Mouse (Mus musculus) embryo, embryonic 11.5 days (tissue): ENCODE measurements around the gene Hoxc6.

ENCODE experiments used
- DNase-seq: peaks from one replicate; pipeline ENCODE4 v3.0.0-alpha.2; 2012; ENCODE audit warnings: low read depth, low spot score

The Hoxc6 gene

DNA sequence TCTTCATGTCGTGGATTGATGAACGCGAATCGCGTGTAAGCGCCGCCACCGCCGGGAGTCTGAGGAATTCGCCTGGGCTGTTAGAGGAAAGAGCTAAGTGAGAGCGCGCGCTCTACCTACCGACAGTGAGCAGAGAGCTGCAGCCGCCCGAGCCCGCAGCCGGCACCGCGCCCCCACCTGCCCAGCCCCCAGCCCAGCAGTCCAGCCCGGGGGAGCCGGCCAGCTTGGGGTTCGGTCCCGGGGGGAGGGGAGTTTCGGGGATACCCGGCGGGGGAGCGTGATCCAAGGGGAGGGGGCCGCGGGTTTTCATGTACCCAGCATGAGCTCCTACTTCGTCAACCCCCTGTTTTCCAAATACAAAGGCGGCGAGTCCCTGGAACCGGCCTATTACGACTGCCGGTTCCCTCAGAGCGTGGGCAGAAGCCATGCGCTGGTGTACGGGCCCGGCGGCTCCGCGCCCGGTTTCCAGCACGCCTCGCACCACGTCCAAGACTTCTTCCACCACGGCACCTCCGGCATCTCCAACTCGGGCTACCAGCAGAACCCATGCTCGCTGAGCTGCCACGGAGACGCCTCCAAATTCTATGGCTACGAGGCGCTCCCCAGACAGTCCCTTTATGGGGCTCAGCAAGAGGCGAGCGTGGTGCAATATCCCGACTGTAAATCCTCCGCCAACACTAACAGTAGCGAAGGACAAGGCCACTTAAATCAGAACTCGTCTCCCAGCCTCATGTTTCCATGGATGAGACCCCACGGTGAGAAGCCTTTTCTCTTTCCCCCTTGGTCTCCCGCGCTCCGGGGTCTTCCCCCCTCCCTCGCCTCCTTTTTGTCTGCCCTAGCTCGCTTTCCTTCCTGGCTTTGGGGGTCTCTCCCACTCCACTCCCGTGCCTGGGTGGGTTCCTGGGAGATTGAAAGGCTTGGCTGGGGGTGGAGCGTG lies 7.3 kb upstream of the Hoxc6 start, which contains the start of gene Hoxc8:
Gene Hoxc8 (plus strand): TSS at position 147 of the 937 bp plus-strand sequence.
- DNase-seq, result no peak

DNA sequence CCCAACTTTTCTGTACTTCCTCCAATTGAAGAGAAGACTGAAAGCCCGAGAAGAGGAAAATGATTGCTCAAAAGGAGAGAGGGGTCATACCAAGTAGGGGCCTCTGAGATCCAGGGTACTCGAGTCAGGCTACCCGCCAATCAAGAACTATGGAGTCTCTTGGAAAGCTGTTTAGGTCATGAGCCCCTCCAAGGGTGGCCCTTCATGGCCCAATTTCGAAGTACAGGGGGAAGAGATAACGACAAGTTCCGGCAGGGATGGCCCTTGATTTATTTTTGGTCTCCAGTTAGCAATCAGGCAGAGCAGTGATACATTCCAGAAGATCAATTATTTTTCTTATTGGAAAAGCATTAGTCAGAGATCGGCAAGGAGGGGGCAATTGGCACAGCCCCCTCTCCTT lies 6.3 kb upstream of the Hoxc6 start:
- DNase-seq, result no peak

- DNase-seq, result no peak
These were observed 5.9 kb upstream of the Hoxc6 start for GRCm38 (mm10) chr15:102992206-102992605.

GRCm38 (mm10) chr15:102992863-102993262 lies 5.2 kb upstream of the Hoxc6 start:
- DNase-seq, result no peak

DNA sequence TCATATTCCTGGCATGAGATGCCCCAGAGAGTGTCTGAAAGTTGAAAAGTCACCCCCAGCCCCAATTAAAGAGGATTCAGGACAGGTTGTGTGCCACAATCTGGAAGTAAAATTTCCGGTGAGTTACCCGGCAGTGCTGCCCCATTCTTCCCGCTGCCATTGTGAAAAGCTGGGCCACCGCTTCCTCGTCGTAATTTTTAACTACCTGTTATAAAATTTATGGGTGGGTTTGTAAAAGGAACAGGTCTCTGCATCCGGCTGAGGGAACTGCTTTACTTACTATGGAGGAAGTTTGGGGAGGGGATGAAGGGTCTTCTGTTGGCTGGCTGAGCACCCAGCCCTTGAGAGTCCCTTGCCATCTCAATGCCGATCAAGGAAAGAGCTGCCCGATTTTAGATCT lies 1.5 kb upstream of the Hoxc6 start:
- DNase-seq, result no peak

DNA sequence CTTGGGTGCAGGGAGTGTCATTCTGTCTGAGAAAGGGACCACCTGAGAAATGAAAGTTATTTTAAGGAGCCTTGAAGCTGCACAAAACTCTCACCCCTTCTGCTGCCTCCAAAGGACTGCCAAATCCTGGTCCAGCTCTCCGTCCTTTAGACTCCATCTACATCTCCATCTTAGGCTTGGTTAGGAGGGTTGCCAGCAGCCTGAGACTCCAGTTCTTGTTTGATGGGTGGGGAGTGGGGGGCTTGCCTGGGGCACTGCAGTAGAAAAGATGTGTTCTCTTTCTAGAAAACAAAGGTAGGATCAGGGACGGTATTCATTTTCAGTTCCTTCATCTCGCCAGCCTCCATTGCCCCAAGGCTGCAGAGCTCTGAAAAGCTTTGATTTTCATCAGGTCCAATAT lies 626 bp upstream of the Hoxc6 start:
- DNase-seq, result no peak

GRCm38 (mm10) chr15:102998608-102999182 lies 638 bp downstream of the Hoxc6 start:
- no peak for DNase-seq

DNA sequence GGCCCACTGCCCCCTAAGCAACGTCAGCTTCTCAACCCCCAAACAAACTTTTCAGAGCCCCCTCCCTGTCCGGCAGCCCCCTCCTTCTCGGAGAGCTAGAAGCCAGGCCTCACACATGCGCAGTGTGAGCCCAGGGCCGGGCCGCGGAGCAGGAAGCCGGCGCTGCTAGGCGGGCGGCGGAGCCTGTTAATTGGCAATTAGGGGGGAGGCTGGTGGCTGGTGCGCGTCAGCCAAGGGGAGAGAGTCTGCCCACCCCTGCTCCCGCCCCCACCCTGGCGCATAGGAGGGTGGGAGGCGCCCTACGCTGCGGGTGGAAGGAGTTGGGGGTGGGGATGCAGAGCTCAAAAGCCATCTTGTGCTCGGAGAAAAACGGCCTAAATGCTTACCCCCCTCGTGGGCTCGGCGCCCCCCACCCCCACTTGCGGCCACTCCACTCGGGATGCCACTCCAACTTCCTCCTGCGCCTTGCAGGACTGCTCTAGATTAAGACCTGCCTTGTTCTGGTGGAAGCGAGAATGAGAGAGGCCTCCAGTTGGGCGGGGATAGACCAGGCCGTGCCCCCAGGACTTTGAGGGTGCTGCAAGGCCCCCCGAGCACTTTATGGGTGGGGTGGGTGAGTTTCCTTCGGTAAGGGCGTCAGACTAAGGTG lies 1.2 kb downstream of the Hoxc6 start:
- DNase-seq, result peak; percentile 75

DNA sequence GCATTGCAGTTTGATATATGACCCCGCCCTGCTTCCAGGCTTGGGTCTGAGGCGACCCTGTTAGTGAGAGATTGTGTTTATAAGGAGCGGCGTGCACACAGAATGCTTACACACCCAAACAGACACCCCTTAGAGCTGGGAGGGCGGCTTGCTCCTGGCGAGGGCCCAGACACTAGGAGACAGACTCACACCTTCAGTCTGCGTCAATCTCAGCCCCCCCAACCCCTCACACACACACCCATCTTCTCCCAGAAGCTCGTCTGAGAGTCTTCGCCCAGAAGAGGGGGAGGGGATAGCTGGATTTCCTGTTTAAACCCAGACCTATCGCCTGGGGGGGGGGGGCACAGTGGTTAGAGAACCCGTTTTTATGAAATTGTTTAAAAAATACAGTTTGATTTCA lies 1.9 kb downstream of the Hoxc6 start:
- DNase-seq, result no peak

- no peak for DNase-seq
These were observed 2.4 kb downstream of the Hoxc6 start for GRCm38 (mm10) chr15:103000501-103000901.

- DNase-seq, result no peak
These were observed 3.3 kb downstream of the Hoxc6 start for GRCm38 (mm10) chr15:103001370-103001769.

DNA sequence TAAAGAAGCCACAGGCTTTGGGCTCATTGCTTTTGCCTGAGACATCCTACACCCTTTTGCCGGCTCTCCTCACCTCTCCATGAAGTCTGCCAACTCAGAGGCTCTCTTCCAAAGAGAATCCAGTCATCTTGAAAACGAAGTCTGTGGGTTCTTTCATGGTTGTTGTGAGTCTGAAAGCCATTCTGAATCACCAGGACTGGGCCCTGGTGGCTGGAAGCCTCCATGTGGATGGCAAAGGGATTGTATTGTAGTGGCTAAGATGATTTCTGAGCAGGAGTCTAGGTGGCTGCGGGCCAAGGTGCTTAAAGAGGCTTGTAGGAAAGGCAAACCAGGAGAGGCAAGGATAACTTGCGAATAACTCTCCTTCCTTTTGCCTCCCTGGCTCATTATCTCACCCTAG lies 4.1 kb downstream of the Hoxc6 start:
- DNase-seq, result no peak

DNA sequence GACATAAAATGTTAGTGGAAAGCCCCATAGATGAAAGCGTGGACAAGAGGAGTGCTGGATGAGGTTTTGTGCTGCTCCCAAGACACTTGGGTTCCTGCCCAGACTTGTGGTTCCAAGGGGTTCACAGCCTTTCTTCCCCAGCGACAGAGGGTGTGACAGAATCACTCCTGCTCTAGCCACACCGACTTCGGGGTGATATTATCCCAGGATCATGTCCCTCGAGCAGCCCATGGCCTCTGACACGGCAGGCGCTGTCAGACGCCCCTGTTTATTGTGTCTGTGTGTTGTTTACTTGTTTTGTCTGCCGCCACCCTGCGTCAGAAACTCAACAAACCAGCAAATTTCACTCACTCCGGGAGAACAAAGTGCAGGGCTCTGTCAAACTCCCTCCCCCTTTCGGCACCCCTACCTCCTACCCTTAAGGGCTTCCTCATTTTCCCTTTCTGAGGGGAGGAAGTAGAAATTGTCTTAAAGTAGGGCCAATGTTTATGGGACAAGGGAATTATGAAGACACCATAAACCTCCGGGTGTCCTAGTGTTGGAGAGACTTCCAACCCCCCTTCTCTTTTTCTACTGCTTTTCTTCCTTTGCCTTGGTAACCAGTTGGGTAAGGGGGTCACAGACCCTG lies 4.9 kb downstream of the Hoxc6 start:
- DNase-seq, result no peak

- DNase-seq, result no peak
These were observed 7.3 kb downstream of the Hoxc6 start for GRCm38 (mm10) chr15:103005308-103005707.

- DNase-seq, result no peak
These were observed 7.7 kb downstream of the Hoxc6 start for GRCm38 (mm10) chr15:103005797-103006196.

- DNase-seq, result no peak
These were observed 8.3 kb downstream of the Hoxc6 start for GRCm38 (mm10) chr15:103006326-103006725.

GRCm38 (mm10) chr15:103009265-103010111 lies 11.4 kb downstream of the Hoxc6 start:
- DNase-seq, result no peak

DNA sequence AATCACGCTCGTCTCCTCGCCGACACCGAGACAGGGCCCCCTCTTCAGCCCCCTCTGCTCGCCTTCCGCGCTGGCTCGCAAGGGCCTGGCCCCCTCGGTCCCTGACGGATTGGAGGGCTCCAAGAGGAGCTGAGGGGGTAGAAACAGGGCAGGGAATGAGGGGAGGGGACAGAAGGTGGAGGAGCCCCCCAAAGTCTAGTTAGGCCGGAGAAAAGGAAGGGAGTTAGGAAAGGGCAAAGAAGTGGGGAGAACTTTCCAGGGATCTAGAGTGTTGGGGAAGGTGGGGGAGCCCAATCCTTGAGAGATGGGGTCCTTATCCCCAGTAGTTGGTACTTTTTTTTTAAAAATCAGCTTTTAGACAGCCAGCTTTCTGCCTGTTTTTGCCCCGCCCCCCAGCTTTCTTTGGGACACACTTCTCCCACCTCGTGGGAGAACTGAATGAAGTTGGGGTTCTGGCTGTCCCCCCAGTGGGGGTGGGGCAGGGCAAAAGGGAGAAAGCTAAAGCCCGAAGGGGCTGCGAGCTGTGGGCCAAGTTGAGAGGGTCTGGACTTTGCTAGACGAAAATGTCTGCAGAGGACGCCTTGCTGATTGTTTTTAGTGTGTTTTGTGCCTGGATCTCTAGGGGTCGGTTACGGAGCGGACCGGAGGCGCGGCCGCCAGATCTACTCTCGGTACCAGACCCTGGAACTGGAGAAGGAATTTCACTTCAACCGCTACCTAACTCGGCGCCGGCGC lies 12.2 kb downstream of the Hoxc6 start:
- no peak for DNase-seq

DNA sequence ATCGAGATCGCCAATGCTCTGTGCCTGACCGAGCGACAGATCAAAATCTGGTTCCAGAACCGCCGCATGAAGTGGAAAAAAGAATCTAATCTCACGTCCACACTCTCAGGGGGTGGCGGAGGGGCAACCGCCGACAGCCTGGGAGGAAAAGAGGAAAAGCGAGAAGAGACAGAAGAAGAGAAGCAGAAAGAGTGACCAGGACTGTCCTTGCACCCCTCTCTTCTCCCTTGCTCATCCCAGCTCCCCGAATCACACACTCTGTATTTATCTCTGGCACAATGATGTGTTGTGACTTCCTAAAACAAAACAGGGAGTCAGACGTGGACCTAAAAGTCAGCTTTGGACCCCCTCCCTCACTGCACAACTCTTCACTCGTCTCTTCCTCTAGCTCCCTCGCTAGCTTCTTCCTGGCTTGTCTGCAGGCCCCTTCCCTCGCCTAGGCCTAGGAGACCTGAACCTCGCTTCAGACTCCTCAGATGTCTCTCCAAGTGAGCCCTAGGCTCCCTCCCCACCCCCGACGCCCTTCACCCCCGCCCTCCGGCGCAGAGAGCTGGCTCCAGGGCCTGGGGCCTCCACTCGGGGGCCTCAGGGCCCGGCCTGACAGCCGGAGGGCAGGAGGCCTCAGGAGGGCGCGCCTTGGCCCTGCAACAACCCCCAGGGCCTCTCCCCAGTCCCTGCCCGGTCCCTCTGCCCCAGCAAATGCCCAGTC lies 12.9 kb downstream of the Hoxc6 start:
- DNase-seq, result no peak
